In genomic region chr6:37375452-37375851, GRCm38 (mm10) we compare ENCODE assay signal across 9 mouse cellular contexts.
DNase-seq lines count a peak whose midpoint lies in the region; ATAC-seq lines count a peak whose summit lies in the region.
"Had no signal": no experiment of that assay in that cellular context is flagged by ENCODE, and none has a peak within 500 bp of the region (broad histone marks: within the 10 kb centered on the region; RNA-seq: fewer than 3 reads in every experiment).

No protein-coding gene starts in this region.

- H3K4me1 ChIP-seq in heart, embryonic 11.5 days (ENCODE audit: control insufficient read depth, insufficient read depth, low read length), result peaks cover 19% of the 10 kb centered on the region
- H3K4me1 ChIP-seq: liver, embryonic 15.5 days had no signal

- ATAC-seq in heart, embryonic 11.5 days (replicated peaks; ENCODE audit: insufficient number of reproducible peaks, low FRiP score, low TSS enrichment), result no peak
- ATAC-seq in inflammation-experienced regulatory T-cells, adult 6 months, result no peak

- no peak overlapping the region for H3K9ac ChIP-seq in heart, embryonic 11.5 days (ENCODE audit: low read depth, low read length)
- H3K9ac ChIP-seq: liver, embryonic 15.5 days had no signal

- no peak overlapping the region for H3K4me3 ChIP-seq in heart, embryonic 11.5 days (ENCODE audit: low read depth, low read length)
- H3K4me3 ChIP-seq: liver, embryonic 15.5 days had no signal

- peak; percentile 82 for DNase-seq in left cerebral cortex, postnatal 4 days
- no peak for DNase-seq in left cerebral cortex, adult 8-10 months (ENCODE audit: low spot score in 2 of 2)
- DNase-seq in gastrocnemius, postnatal 10 days, result peak; percentile 48
- peak; percentile 47 for DNase-seq in kidney, postnatal 14 days
- no peak for DNase-seq in spleen, postnatal 14 days (ENCODE audit: low spot score in 2 of 2)
- DNase-seq: adrenal gland, postnatal 14 days had no signal

- 0 out of 2 replicates have a peak overlapping the region, but pooled peaks have one; percentile 43 for H3K27ac ChIP-seq in heart, embryonic 11.5 days (ENCODE audit: low read depth, low read length)
- H3K27ac ChIP-seq: liver, embryonic 15.5 days had no signal

- intact Hi-C loops in left cerebral cortex, postnatal 4 days (cut with DNase I), result no loop called here

- H3K27me3 ChIP-seq in heart, embryonic 11.5 days (ENCODE audit: control insufficient read depth, insufficient read depth, low read length), result no peaks in the 10 kb centered on the region
- H3K27me3 ChIP-seq: liver, embryonic 15.5 days had no signal

- WGBS in heart, embryonic 11.5 days (ENCODE audit: insufficient replicate concordance), result 76% methylated on average over 10 of the region's 10 CpGs

- no peaks in the 10 kb centered on the region for H3K9me3 ChIP-seq in heart, embryonic 11.5 days (replicated peaks; ENCODE audit: control insufficient read depth, low read length)
- H3K9me3 ChIP-seq: liver, embryonic 15.5 days had no signal

- no peak overlapping the region for H3K4me2 ChIP-seq in heart, embryonic 11.5 days
- H3K4me2 ChIP-seq: liver, embryonic 15.5 days had no signal

- peaks cover 14% of the 10 kb centered on the region for H3K36me3 ChIP-seq in heart, embryonic 11.5 days (ENCODE audit: control insufficient read depth, insufficient read depth, low read length)
- H3K36me3 ChIP-seq: liver, embryonic 15.5 days had no signal

Comparison
In these comparisons a context has a peak if more than half of its experiments do, and no peak if none do; other contexts are left out.
1. DNase-seq: peak in left cerebral cortex, postnatal 4 days (single experiment), gastrocnemius, postnatal 10 days (single experiment) and kidney, postnatal 14 days (single experiment); none in left cerebral cortex, adult 8-10 months (0 of 2) and spleen, postnatal 14 days (0 of 2).